Mouse (Mus musculus) Patski (cell line): ENCODE results near the gene Dusp2. TPM values are rescaled to one million over a fixed set of nuclear protein-coding genes. Genes with fewer than 3 reads are reported as not detected.
A peak's percentile ranks its signal among the peaks of the same experiment; 100 is the strongest.
"Not testable (repeated sequence)": the region's sequence is repeated elsewhere in the genome, so short reads cannot be mapped to it uniquely, and the experiment has no call there.

Experiments used
- ATAC-seq: fragments of 100-300 bp; one replicate; pipeline ENCODE4 v1.8.0; 2021
- CTCF ChIA-PET: fragments of 350-600 bp; sonication (Branson Sonifier 250); formaldehyde crosslinking; loops from one replicate; lab custom pipeline; 2022; ENCODE audit warnings: inconsistent platforms; lab: Charles Lee
- POLR2A ChIA-PET: fragments of 350-600 bp; sonication (Branson Sonifier 250); formaldehyde crosslinking; loops from one replicate; lab custom pipeline; 2022; ENCODE audit warnings: antibody characterized with exemption, inconsistent platforms; lab: Charles Lee
- DNase-seq: peaks from one replicate; pipeline ENCODE4 v3.0.0-alpha.2; 2011; ENCODE audit warnings: low read depth, low spot score
- H3K27me3 ChIP-seq: fragments of 371-371 bp; one replicate; pipeline ENCODE4 v1.5.1; 2021
- CTCF ChIP-seq: fragments of 100-300 bp; IDR thresholded peaks from one replicate; pipeline ENCODE4 v1.5.1; 2021
- in situ Hi-C: fragments of 300-500 bp; cut with MboI; formaldehyde crosslinking; loops from 3 replicates; pipeline ENCODE4 v1.11.1; 2018; ENCODE audit warnings: low pct_unique_long_range_greater_than_20kb, mixed read lengths
- polyA plus RNA-seq: library from polyadenylated mRNA; unstranded; gene quantifications from one replicate; pipeline ENCODE4 v1.2.3, GENCODE M21; 2021

Gene Dusp2
- polyA plus RNA-seq: 7.0 TPM

DNA sequence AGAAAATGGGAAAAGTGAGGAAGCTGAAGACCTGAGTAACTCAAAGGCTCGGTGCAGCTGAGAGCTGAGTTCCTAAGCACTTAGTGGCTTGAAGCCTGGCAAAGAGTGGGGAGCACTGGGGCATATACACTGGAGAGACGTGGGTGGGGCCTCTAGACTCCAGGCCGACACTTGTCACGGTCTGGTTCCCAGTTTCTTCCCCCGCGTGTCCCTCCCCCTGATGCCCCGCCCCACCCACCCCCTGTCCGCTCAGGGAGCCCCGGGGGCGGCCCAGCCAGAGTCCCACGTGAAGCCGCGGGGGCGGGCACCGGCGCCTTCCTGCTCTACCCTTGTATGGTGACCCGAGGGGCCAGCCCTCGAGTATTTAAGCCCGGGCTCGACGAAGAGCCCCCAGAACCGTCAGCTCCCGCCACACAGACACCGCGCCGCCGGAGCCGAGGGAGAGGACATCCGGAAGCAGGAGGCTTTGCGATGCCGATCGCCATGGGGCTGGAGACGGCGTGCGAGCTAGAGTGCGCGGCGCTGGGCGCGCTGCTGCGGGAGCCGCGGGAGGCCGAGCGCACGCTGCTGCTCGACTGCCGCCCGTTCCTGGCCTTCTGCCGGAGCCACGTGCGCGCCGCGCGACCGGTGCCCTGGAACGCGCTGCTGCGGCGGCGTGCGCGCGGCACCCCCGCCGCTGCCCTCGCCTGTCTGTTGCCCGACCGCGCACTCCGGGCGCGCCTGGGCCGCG, at the start of gene Dusp2:
TSS of gene Dusp2 (plus strand) at position 393 of the 730 bp plus-strand sequence.
- ChIA-PET CTCF (interaction anchor here (0.9 to 1.6 kb wide), 3 partner anchors 22 to 84 kb away, joined by 3 to 5 read pairs (median 5); no protein-coding TSS in a partner anchor), POLR2A (interaction anchor here (0.9 to 1.6 kb wide), 4 partner anchors 12 to 31 kb away, joined by 3 to 5 read pairs (median 3); no protein-coding TSS in a partner anchor)
- no peak for TF ChIP-seq CTCF
- no peaks in the 10 kb centered on the region for H3K27me3 ChIP-seq
- ATAC-seq: peak; percentile 66
- peak; percentile 73 for DNase-seq
- in situ Hi-C loops: no loop called here

DNA sequence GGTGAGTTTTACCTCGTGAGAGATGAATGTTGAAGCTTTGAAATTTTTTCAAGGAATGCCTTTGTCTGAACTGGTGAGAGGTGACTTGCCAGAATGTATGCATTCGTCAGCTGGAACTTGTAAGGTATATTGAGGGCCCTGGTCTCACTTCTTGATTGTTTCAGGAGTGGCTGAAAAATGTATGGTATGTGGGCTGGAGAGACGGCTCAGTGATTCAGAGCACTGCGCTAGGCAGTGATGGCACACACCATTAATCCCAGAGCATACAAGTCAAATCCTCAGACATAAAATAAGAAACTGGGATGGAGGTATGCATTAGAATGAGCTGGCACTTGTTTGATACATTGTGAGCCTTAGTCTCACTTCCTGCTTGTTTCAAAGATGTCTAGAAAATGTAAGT, 43.7 kb upstream of the Dusp2 start:
- ChIA-PET POLR2A (no interaction called here), CTCF (no interaction called here)
- in situ Hi-C loops: no loop called here
- ATAC-seq (peak; percentile 57), DNase-seq (peak; percentile 24)
- TF ChIP-seq CTCF: no peak
- no peaks in the 10 kb centered on the region for H3K27me3 ChIP-seq

DNA sequence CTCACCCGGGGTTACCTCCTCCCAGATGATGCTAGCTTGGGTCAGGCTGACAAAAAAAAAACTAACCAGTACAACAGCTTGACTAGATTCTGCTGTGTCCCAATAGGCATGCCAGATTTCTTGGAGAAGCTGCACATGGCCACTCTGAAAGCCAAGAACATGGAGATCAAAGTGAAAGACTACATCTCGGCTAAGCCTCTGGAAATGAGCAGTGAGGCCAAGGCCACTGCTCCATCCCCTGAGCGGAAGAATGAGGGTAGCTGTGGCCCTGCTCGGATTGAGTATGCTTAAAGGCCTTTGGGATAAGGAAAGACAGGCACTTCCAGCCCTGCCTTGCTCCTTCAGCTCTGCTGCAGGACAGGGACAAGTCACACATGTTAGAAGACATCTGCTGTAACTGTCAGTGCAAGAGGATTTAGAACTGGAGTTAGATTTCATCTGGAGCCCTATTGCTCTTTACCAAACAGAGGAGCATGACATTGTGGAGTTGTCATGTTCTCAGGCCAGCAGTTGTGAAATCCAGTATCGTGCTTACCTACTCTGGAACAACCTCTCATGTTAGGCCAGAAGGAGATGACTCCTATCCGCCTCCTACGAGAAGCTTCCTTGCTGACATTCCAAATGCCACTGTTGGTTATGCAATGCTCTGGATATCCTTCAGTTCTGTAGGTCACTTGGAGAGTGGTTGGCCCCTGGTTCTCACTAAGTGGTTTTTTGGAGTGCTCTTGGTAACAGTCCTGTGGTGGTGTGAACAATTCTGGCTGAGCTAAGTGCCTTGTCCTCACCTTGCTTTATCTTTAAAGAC, 38.8 kb upstream of the Dusp2 start:
- DNase-seq (no peak), ATAC-seq (no peak)
- TF ChIP-seq CTCF: no peak
- H3K27me3 ChIP-seq: no peaks in the 10 kb centered on the region
- CTCF ChIA-PET: interaction anchor here (1.3 to 1.8 kb wide), 3 partner anchors 9 to 50 kb away, joined by 3 to 4 read pairs (median 3); no protein-coding TSS in a partner anchor
- in situ Hi-C loops: no loop called here
- POLR2A ChIA-PET: no interaction called here

DNA sequence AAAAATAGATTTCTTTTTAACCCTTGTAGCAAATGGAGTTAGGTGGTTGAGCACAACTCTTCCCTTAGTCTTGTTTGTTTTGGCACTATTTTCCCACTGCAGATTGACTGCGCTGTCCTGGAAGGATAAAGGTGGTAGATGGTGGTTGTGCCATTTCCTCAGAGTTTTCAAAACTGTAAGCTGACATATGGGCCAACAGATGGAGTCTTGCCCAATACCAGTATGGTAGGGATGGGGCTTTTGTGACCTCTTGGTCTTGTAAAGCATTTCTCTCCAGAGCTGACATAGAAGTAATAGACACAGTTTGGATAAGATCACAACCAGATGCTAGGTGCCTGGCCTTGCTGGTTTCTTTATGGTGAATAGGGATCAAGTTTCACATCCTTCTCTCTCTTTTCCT, 37.9 kb upstream of the Dusp2 start:
- ChIA-PET CTCF (interaction anchor here (1.3 to 1.8 kb wide), 4 partner anchors 9 to 49 kb away, joined by 3 to 4 read pairs (median 3); no protein-coding TSS in a partner anchor), POLR2A (no interaction called here)
- in situ Hi-C loops: no loop called here
- ATAC-seq (no peak), DNase-seq (no peak)
- TF ChIP-seq CTCF: no peak
- no peaks in the 10 kb centered on the region for H3K27me3 ChIP-seq

DNA sequence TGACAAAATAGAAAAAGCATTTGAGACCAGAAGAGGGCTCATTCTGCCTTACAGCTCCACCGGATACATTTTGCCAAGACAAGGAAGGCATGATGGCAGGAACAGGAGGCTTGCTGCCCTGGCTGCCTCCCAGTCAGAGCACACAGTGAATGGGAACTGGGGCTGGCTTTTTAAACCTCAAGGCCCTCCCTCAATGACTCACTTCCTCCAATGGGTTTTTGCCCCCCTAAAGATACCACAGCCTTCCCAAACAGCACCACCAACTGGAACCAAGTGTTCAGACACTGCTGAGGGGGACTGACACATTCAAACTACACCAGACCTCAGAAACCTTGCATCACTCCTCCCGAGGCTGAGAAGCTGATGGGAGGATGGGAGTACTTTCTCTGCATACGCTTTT, 35.3 kb upstream of the Dusp2 start:
- DNase-seq (no peak), ATAC-seq (no peak)
- H3K27me3 ChIP-seq: no peaks in the 10 kb centered on the region
- ChIA-PET CTCF (interaction anchor here (0.9 to 1.6 kb wide), 2 partner anchors 13 to 40 kb away, joined by 3 to 6 read pairs; no protein-coding TSS in a partner anchor), POLR2A (interaction anchor here (1.2 kb wide), 1 partner anchor 19 kb away, joined by 3 read pairs; no protein-coding TSS in a partner anchor)
- in situ Hi-C loops: no loop called here
- peak; percentile 31 for TF ChIP-seq CTCF

DNA sequence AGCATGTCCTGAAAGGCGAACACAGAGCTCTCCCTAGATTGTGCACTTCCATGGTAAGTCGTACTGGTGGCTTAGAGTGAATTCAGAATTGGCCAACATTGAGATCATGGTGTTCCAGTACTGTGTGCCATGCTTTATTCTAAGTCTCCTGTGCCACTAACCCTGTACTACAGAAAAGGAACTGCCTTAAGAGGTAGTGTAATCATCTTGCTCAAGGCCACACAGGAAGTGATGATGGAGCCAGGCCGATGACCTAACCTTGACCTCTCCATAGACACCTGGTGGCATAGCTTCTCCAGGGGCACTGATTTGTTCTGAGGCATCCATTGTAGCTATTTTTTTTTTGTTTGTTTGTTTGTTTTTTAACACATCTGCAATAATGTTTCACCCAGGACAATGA, 34.1 kb upstream of the Dusp2 start:
- CTCF ChIA-PET: interaction anchor here (1.2 kb wide), 1 partner anchor 187 kb away, joined by 3 read pairs; no protein-coding TSS in a partner anchor
- in situ Hi-C loops: no loop called here
- TF ChIP-seq CTCF: no peak
- no peaks in the 10 kb centered on the region for H3K27me3 ChIP-seq
- ATAC-seq (no peak), DNase-seq (no peak)
- POLR2A ChIA-PET: no interaction called here

DNA sequence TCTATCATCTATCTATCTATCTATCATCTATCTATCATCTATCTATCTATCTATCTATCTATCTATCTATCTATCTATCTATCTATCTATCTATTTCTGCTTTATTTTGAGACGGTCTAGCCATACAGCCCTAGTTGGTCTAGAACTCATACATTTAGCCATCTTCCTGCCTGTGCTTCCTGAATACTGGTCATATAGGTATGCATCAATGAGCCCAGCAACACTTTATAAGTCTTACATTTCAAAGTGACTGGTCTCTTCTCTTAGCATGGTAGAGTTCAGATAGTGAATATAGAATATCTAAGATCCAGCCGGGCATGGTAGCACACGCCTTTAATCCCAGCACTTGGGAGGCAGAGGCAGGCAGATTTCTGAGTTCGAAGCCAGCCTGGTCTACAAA, 31.8 kb upstream of the Dusp2 start:
- H3K27me3 ChIP-seq, in situ Hi-C loops, DNase-seq, CTCF ChIA-PET, ATAC-seq: not testable (repeated sequence)
- POLR2A ChIA-PET: interaction anchor here (1.6 kb wide), 1 partner anchor 31 kb away, joined by 5 read pairs; the partner anchor contains the start of gene Dusp2

DNA sequence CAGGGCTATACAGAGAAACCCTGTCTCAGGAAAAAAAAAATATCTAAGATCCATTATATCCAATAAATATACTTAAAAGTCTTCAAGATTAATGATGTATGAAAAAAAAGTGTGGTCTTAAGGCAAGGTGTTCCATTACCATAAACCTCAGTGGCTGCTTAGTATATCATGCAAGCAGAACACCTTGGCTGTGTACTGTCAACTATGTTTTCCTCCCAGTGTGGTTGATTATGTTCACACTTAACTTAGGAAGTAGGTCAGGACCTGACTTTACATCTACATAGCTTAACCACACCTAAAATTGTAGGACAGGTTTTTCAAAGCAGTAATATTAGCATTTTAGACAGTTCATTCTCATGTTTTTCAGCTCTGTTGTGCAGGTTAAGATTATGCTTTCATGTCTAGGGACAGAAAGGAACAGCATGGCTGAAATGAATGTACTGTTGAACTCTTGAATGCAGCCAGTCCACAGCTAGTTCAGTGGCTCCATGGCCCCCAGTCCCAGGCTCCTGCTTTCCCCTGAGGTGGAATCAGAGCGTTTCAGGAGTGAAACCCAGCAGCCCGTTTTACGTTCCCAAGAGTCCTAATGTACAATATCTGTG, 31.2 kb upstream of the Dusp2 start:
- DNase-seq (no peak), ATAC-seq (no peak)
- in situ Hi-C loops: loop anchor here (5.0 kb wide), 1 partner anchor 38 kb away; no protein-coding TSS in a partner anchor
- ChIA-PET CTCF (interaction anchor here (1.8 kb wide), 1 partner anchor 42 kb away, joined by 5 read pairs; no protein-coding TSS in a partner anchor), POLR2A (interaction anchor here (1.6 kb wide), 1 partner anchor 31 kb away, joined by 5 read pairs; the partner anchor contains the start of gene Dusp2)
- no peaks in the 10 kb centered on the region for H3K27me3 ChIP-seq
- TF ChIP-seq CTCF: no peak

DNA sequence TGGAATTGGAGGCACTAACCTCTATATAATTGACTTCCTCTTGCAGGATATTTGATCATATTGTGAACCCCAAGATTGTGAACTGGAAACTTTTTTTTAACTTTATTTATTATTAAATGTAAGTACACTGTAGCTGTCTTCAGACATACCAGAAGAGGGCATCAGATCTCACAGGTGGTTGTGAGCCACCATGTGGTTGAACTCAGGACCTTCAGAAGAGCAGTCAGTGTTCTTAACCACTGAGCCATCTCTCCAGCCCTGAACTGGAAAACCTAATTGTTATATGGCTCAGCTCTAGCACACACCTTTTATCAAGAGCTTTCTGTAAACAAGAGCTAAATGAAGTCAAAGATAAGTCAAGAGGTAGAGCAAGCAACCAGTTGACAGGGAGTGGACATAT, 29.8 kb upstream of the Dusp2 start:
- no peaks in the 10 kb centered on the region for H3K27me3 ChIP-seq
- ChIA-PET POLR2A (interaction anchor here (0.6 kb wide), 1 partner anchor 18 kb away, joined by 3 read pairs; no protein-coding TSS in a partner anchor), CTCF (interaction anchor here (1.1 to 3.2 kb wide), 6 partner anchors 16 to 43 kb away, joined by 3 to 15 read pairs (median 4); no protein-coding TSS in a partner anchor)
- DNase-seq: no peak
- in situ Hi-C loops: loop anchor here (5.0 kb wide), 1 partner anchor 36 kb away; no protein-coding TSS in a partner anchor
- TF ChIP-seq CTCF: peak; percentile 27
- no peak for ATAC-seq
